Mouse (Mus musculus) hematopoietic stem cell, adult 5-6 weeks (primary cell): ENCODE results near the gene Iqschfp. TPM values are rescaled to one million over a fixed set of nuclear protein-coding genes. Genes with fewer than 3 reads are reported as not detected.

Source experiments
- ATAC-seq, 2 experiments: fragments of 125-278 bp in 1 of 2; replicated peaks in 1 of 2; 2 replicates each; pipeline ENCODE4 v1.8.0; 2016 to 2017; ENCODE audit warnings: inconsistent platforms in 2 of 2, mild to moderate bottlenecking in 2 of 2, moderate number of reproducible peaks in 2 of 2, low read depth in 1 of 2, moderate TSS enrichment in 1 of 2; ENCODE audit not compliant: low FRiP score in 2 of 2, poor library complexity in 2 of 2, severe bottlenecking in 2 of 2, insufficient read depth in 1 of 2, low TSS enrichment in 1 of 2
- total RNA-seq: library from RNA; stranded (forward); fragments of 172-1452, 232-1000 nt; gene quantifications from 2 replicates; pipeline ENCODE4 v1.2.3, GENCODE M21; 2017

Gene Iqschfp
- total RNA-seq, 1 experiment from 2014 or later: not detected

DNA sequence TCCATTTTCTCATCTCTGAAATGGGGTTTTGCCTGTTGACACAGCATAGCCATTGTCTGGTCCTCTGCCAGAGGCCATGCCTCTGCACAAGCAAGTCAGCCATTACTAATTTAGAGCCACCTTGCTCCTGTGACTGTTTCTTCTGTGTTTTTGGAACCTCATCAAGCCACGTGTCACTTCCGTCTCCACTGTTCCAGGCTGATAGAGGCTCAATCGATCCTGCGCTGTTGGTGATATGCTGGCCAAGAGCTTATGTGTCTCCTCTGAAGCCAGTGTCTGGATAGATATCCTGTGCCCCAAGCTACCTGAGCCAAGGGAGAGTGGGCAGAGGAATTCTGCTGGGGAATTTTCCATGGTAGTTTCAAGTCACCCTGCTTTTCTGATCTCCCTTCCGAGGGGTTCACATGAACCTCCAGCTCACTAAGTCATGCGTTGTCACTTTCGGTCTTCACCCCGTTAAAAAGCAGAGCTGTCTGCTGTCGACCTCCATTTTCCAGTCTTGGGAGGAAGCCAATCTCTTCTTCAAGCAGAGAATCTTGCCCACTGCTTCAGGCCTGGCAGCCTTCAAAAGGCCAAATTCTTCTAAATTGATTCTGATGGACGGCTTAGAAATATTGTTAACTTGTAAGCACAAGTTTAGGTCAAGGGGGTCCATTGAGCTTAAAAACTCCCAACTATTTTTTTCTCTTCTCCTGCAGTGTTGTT lies 683.8 kb downstream of the Iqschfp start:
- ATAC-seq: no peak

DNA sequence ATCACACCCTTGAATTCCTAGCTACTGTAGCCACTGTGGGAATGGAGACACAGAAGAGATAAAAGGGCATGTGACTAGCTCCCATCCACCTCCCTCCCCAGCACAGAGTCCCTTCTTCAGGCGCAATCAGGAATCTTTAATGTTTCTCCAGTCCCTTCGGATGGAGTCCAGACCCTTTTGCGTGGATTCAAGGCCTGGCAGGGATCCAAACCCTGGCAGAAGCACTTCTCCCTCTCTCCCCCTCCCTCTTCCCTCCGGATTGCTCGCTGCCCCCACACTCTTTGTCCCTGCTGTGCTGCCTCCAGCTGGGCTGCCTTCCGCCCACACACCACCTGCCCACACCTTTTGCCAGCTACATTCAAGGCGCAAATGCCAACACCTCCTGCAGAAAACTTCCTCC lies 684.4 kb downstream of the Iqschfp start:
- ATAC-seq: no peak

DNA sequence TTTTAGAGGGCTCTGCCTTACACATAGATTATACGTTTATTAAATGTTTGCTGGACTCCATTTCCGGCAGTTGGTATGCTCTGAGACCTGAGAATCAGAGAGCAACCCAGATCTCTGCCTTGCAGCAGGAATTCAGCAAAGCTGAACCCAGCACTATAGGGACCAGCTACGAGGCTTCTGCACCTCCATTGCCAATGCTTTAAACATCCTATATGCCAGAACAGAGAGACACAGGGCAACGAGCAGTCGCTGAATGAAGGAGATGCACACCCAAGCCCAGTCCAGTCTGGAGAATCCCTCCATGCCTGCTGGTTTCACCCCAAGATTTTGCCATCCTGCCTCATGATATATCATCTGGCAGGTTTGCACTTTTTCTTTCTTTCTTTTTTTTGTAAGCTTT lies 684.9 kb downstream of the Iqschfp start:
- ATAC-seq: no peak

DNA sequence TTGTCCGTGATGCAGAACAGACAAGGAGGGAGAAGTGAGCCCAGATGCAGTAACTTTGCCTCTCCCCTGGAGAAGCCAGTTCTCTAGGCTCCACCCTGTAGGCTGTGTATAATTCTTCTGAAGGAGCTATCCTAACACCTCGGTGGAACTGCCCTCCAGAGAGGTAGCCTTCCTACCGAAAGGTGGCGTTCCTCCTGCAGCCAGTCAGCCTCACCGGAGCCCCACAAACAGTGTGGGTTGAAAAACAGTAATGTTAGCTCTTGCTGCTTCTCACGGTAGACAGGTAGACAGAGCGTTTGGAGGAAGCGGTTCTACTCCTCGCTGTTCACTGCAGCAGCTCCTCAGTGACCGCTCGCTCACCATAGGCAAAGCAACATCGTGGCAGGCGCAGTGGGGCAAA lies 689.6 kb downstream of the Iqschfp start:
- ATAC-seq: no peak

DNA sequence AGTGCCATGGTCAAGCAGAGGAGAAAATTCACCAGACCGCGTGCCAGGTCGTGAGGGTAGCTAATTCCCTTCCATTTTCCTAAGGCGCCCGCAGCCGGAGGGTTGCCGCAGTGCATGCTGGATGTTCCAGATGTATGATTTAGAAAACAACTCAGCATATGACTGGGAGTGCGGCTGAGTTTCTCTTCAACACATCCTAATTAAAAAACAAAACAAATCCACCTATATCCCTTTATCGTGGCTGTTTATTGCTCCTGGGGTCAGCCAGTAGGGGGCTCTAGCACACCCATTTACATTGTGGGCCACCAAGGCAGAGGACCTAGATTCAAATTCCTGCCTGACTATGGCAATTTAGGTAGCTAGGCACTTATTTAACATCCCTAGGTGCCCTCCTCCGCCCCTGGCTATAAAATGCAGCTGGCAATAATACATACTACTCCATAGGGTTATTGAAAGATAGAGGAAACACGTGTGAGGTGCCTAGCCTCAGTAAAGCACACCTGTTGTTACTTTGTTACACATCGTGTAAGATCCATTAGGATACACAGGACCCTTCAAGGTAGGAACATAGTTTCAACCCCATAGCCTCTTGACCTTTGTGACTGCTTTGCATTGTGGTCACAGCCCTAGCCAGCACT lies 690.2 kb downstream of the Iqschfp start:
- 0 out of 4 replicates have a peak, but pooled peaks of 1 of the 2 experiments have one; percentile 25 for ATAC-seq

DNA sequence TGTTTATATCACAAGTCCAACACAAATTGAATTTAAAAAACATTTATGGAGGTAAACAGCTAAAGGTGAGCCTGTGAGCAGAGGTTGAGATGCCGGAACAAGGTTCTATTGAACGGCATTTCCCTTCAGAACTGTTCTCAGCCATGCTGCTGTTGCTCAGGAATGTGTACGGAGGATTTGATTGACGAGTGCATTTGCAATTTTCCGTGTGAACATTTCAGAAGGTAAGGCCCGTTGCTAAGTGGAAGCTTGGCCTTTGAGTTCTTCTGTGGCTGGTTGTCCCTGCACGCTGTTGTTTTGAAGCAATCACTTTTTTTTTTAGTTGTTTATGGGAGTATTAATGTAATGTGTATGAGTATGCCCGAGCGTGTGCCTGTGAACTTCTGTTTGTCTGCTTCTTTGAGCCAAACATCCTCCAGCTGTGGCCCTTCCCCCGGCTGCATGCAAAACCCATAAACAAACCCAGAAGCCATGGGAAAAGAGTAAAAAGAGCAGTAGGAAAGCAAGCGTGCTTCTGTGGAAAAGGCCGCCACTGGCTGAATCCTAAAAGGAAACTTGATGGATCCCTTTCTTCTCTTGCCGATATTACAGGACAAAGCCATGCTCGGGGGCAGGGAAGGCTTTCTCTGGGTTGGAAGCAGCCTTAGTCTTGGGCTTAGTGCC lies 691.1 kb downstream of the Iqschfp start:
- ATAC-seq: no peak

DNA sequence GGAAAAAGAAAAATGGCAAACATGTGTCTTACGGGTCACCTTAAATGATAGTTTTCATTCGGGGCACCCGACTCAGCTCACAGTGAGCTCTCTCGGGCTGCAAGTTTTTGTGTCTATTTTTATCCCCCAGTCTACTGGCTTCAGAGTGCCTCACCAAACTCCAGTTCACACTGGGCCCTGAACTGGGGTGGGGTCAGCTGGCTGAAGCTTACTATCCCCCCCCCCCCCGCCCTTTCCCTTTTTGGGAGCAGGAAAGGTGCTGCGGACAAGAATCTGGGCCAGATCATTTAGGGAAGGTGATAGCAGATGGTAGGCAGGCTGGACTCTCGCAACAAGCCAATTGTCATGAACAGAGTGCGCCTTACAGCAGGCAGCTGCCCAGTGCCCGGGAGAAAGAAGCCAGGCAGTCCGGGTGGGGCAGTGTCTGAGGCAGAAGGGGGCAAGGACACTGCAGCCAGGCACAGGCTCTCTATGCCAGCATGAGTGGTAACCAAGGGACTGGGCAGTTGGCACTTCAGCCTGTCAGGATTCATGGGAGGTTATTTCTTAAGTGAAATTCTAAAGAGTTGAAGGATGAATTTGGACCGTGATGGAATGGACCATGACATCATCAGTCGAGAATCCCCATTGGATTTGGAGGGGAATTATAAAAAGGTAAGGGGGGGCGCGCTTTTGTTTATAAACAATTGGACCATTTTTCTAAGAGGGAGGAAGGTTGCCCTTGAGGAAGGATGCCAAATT lies 691.9 kb downstream of the Iqschfp start:
- ATAC-seq: no peak

DNA sequence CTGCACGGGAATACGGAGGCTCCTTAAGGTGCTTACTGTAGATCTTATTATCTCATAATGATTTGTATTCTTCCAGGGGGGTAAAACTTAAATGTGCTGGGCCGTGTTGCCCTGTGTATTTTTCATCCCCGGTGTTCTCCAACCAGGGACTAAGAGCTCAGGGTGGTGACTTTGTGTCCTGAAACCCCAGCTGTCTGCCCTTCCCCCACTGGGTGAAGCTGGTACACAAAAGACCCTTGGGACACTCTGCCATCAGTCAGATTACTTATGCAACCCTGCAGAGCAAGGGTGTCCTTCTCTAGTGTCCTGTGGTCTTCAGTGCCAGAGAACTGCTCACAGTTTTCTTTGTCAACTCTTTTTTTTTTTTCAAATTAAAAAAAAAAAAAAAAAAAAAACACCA lies 693.2 kb downstream of the Iqschfp start:
- ATAC-seq: no peak

DNA sequence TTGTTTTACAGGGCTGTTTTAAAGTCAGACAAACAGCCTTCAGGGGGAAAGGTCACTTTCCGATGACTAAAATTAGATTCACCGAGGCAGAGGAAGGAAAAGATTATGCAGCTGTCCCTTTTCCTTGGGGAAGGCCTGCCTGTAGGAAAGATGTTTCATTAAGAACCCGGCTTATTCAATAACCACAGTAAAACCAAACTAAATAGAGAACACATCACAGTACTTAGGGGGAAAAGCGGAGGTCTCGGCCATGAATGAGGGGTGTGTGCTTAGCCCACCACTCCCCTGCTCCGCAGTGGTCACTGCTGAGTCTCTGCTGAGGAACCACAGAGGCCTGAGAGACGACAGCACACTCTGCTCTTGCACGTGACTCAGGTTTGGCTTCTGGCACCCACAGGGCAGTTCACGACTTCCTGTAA lies 694.6 kb downstream of the Iqschfp start:
- no peak for ATAC-seq

DNA sequence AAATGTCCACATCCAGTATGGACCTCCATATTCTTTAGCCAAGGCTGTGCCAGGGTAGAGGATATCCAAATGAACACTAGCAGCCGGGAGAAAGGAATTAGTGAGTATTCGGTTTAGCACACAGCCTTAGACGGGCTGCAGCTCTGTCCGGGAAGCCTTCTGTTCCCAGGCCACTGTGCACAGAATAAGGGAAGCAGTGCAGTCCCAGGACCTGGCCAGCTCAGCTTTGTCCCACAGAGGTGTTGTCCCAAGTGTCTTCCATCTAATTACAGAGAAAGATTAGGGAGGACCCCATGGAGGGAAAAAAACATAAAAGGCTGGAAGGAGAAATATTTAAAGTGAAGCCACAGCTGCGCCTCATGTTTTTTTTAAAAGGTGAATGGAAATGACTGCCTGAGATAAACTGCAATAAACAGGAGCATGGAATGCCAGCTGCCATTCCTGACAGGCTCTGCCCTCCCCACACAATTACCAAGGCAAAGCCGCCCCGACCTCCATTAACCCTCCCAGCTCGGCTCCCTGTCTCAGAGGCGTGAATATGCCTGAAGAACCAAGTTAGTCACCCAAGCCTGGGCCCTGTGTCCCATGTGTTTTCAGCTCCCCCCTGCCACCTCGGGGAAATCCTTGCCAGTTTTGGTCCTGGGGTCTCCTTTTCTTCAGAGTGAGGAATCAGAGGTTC lies 695.7 kb downstream of the Iqschfp start:
- no peak for ATAC-seq

DNA sequence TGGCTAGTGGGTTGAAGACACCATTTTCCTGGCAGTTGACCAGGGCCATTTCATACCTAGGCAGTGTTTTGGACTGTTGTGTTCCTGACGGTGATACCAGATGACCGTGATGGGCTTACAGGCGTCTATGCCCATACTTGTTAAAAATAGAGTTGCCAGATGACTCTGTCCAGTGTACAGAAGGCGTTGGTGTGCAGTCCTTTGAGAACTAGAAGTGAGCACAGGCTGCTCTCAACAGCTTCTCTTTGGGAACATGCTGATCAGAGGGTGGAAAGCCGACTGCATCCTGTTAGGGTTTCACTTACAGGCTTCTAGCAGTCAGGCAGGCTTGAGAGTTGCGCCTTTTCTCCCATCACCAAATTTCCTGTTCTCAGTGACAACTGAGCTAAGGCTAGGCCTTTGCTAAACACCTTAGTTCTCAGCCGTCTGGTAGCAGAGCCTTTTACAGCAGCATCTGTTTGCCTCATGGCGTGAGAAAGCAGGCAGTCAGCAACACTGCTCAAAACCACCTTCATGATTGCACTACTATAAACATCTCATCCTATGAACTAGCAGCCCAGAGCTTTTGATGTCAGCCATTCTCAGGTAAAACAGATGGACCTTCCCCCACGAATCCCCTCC lies 697.3 kb downstream of the Iqschfp start:
- no peak for ATAC-seq

DNA sequence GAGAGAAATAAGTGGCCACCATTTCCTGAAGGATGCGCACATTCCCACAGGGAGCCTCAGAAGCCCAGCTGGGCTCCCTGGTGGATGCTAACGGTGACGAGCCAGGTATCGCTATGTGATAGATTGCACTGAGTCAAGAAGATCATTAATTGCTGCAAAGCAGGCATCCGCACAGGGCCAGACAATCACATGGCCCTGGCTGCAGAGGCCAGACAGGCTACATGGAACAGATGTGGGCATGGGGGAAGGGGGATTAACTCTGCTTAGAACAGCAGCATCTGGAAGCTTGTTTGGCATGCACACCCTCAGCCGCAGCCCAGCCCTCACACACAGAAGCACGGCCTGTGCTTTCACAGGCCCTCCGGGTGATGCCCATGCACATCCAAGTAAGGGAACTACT lies 698.4 kb downstream of the Iqschfp start:
- ATAC-seq: no peak; a peak in 1 of 4 replicates

DNA sequence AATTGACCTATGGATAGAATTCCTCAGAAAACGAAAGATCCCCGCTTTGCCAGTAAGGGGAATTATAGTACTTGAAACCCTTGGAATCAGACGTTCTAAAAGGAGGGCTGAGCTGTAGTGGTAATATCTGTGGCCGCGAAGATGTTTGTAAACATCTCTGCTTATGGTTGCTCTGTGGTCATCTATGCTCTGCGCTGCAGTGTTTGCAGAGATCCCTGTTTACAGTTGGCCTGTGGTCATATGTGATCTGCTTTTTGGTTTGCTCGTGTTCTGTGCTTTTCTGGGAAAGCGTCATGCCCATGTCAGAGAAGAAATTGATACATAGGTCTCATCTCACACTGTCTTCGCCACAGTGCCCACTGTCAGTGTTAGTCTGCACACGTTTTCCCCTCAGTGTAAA lies 700.5 kb downstream of the Iqschfp start:
- no peak for ATAC-seq

DNA sequence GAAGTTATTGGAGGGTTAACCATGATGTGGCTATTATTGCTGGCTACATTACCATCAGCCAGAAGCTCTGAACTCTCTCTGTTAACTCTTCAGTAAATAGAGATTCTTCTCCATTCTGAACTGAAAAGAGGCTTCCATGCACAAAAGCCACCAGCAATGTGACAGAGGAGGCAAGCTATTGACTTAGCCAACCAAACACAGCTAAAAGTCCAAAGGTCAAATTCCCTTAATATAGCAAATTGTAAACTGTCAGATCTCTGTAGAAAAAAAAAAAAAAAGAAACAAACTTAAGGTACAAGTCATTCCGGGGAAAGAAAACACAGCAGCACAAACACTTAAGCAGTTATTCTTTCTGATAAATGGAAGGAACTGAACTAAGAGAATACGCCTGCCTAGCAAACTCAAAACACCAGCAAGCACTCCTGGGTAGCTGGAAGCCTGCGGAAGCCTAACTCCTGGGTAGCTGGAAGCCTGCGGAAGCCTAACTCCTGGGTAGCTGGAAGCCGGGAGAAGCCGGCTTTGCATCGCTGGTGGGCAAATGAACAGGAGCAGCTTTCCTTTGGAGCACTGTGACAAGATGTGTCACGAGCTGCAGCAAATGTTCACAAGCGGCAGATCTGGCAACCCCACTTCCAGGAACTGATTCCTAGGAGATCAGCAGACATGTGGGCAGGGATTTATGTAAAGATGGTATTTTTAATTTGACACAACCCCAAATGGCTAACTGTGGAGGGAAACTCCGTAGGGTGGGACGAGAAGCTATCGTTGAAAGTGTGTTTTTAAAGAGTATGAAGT lies 701.2 kb downstream of the Iqschfp start:
- ATAC-seq: no peak

DNA sequence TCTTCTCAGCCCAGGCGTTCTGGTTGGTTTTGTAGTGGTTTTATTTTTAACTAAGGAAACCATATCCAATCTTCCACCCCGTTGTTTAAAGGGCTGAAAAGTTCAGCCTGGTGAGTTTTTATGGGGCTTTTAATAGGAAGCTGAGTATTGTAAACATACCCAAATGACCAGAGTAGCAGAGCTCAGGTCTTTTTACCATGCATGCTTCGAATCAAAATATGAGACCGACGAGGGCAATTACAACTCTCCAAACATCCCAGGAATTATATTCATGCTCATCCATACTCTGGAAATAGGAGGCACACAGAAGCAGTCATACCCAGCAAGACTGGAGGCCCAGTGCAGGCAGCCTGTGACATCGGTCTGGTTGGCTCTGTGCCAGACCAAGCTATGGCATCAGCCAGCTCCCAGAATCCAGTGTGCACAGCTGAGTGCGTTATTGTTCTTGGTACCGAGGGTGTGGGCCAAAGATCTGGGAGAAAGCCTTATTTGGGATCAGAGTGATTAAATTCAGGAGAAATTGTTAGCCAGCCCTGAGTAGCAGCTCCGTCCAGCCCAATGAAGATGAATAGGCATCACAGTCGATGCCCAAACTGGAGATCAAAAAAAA lies 703.4 kb downstream of the Iqschfp start:
- ATAC-seq: no peak

DNA sequence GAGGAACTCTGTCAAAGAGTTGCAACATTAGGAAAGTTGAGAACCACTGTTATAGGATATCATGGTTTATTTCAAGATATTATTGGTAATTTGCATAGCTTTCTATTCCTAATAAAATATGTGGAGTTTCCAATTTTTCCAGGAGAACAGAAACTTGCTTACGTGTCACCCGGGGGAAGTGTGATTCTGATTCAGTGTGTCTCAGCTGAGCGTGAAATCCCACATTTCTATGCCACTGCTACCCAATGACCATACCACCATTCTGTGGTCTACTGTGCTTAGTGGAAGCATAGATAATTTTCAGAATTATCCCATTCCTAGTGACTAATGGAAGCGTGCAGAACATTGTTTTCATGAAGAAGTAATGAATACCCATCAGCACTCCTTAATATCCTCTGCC lies 704.9 kb downstream of the Iqschfp start:
- ATAC-seq: no peak
